Mouse (Mus musculus): Measurements from ENCODE around the gene Cpvl. TPM values are rescaled to one million over a fixed set of nuclear protein-coding genes. Genes with fewer than 3 reads are reported as not detected.

The Cpvl gene
- total and polyA plus RNA-seq, 3 experiments, result not detected

DNA sequence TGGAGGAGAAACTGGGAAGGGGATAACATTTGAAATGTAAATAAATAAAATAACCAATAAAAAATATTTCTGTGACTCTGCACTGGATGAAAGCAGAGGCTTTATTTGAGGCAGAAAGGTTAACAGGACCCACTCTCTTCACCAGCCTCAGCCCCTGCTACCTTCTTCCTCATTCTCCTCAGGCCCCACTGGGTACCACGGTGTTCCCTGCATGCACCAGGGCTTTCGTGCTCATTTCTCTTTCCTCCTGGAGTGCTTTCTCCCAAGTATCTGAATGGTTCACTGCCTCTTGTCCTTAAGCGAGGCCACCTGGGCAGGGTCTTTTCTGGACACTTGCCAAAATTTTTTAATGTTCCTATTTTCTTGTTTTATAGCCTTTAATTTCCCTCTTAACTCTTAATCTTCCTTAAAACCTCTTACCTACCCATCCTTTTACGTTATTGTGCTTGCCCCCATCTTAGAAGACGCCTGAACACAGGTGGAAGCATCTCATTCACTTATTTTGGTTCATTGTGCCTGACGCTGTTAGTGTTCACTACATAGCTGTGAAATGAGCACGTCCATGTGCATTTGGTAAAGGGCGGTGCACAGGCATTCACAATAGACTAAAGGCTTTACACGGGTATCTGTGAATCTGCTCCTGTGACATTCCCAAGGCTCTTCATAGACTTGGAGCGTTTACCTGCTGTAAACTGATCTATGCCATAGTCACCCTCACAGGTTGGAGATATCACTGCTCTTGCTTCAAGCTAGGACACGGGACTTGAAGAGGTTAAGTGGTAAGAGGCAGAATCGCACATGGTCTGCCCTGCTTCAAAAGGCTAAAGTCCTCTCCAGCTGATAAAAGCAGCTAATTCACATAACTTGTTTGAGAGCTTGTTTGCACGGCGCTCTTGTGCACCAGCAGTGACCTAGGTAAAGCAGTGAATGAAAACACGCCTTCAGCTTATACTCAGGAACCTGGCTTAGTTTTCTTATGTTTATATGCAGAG lies 41.0 kb downstream of the Cpvl start:
- no peak for DNase-seq

DNA sequence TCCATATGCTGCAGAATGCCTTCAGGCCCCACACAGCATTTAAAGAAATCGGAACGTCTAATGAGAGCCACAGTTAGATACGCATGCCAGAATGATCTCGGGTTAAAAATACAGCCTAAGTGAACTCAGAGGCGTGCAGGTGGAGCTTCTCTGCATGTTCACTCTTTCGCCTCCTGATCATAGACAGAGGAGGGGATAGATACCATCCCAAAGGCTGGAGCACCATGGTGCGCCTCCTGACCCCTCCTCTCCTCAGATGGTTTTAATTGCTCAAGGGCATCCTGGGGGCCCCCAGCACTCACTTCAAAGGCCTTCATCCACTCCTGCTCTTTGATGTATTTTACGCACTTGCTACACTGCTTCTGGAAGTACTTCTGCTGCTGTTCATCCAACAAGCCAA lies 46.9 kb downstream of the Cpvl start:
- DNase-seq, result no peak

DNA sequence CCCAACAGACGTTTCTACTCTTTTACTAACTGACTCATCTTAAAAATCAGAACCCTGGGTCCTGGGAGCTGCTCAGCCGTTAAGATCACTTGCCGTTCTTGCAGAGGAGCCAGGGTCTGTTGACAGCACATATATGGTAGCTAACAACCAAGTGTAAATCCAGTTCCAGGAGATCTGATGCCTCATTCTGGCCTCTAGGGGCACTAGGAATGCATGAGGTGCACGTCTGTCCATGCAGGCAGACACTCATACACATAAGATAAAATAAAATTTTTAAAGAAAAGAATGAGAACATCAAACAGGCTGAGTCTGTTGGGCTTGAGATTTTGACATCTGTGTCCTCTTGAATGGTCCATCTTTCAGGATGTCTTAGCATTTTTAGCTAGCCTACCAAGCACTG lies 48.6 kb downstream of the Cpvl start:
- DNase-seq, result no peak

DNA sequence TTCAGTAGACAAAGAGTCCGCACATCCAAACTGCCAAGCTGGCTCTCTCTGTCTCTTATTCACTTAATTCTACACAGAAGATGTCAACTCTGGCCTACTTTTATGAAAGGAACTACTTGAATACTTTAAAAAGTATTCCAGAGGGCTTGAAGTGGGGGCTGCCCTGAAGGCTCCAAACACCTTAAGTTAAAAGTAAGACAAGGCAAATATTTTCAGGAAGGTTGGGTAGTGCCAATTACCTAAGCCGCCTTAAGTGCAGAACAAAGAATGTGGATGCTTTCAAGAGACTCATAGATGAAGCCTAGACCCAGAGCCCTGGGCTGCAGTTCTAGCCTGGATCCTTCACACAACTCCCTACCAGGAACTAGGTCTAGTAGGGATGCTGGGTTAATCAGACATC lies 52.3 kb downstream of the Cpvl start:
- DNase-seq, result no peak

DNA sequence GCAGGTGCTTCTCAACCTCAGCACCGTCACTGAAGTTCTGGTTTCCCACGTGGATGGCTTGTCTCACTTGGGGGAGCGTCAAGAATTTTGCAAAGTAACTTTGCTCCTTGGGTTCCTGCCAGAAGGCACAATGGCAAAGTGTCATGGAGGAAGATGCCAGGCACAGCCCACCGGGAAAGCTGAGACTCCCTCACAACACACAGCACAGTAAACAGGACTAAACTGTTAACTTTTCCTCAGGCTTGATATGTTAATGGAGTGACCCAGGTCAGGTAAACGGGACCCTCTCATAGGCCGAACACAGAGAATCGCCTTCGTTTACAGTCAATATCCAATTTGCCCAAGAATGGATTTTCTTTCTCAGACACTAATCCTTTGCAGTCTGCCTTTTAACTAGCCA lies 53.3 kb downstream of the Cpvl start:
- DNase-seq, result no peak

DNA sequence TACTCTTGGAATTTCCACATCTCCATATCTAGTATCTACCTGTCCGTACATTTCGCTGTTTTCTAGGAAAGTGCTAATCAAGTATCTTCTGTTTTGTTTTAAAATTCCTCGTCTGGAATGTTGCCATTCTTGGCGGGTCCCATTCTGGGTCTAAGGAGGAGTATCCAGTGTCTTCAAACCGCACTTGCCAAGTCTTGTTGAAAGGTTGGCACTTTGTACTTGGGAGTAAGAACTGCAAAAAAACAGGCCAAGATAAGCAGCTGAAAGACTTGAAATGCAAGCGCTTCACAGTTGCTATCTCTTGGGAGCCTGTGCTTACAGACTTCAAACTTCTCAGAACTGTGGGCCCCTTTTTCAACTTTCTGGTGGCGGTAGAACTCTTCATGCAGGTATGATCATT lies 58.4 kb downstream of the Cpvl start:
- DNase-seq, result no peak

DNA sequence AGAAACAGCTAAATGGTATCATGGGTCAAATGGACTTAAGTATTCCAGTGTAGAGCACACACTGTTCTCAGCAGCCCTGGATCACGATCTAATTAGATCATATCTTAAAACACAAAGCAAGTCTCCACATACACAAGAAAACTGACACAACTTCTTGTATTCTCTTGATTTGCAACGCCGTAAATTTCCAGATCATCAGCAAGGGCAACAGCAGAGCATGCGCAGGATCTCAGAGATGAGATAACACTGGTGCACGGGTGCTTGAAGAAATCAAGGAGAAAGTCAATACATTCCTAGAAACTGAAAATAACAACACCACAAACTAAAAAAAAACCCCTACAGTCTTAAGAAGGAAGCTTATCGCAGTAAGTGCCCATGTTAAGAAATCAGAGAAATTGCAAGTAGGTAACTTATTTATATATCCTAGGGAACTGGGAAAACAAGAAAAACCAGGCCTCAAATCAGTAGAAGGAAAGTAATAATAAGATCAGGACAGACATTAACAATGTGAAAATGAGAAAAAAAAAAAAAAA lies 61.4 kb downstream of the Cpvl start:
- DNase-seq, result no peak

DNA sequence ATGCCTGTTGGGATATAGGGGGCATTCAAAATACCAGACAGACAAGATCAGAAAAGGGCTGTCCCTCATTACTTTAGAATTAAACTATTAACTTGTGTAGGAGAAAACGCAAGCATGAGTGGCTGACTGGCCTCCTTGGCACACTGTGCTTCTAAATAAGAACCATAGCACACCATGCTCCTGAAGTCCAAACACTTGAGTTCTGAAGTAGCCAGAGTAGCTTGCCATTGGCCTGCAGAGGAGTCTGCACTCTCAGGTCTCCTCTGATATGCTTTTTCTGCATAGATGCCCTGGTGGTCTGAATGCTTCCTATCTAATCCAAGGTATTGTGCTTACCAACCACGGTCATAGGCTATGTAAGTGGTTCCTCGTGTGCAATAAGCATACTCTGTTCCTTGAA lies 63.1 kb downstream of the Cpvl start:
- DNase-seq, result no peak

DNA sequence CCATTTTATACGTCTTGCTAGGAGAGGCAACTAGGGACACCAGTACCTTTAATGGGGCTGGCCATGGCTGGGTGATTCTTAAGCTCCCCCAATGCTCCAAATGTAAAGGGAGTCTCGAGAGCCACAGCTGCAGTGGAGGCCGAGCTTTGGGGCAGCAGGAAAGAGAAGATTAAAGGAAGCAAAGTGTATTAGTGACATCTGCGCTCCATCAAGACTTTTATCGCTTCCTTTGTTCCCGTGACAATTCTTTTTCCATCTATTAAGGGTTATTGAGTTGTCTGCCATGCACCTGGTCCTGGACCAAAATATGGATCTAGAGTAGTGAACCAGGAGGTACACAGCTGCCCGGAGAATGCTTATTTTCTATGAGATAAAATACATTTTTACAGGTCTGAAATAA lies 65.3 kb downstream of the Cpvl start:
- DNase-seq, result no peak

DNA sequence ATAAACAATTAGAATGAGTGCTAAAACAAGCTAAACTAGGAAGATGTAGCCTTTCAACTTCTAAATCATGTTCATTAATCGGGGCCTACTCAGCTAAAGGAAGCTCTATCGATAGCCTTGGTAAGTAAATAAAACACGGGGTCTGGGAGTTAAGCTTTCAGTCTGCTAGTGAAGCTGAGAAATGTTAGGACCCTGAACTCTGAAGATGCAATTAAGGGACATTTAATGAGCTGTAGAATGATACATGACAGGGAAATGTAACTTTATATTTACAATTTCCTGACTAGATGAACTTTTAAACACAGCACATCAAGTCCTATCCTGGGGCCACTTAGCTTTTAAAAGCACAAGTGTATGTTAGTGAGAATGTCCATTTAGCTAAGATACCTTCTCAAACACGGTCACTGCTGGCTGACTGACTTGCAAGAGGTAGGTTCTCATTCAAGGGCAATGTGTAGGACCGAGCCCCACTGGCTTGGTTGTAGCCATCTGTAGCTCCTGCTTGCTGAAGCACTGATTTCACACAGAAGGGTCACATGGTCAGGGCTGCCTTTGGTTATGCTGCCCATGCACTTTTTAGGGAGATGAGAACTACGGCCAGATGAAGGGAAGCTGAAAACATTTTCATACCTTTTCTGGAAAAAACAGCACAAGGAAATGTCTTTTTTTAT lies 66.2 kb downstream of the Cpvl start:
- DNase-seq, result no peak

DNA sequence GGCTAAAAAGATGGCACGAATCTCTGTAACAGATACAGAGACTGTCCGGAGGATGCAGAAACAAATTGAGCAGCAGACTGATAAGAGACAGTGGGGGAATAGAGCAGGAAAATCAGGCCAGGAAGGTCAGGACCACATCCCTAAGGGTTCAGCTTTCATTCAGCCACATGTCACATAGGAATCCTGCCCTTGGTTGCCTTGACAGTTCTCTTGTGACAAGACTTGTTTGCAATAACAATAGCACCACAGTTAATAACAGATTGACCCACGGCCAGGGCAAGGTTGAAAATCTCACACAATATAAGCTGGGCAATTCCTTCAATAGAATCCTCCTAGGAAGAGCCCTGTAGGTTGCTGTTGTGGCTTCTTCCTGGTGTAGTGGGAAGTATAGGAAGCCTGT lies 68.5 kb downstream of the Cpvl start:
- DNase-seq, result no peak

DNA sequence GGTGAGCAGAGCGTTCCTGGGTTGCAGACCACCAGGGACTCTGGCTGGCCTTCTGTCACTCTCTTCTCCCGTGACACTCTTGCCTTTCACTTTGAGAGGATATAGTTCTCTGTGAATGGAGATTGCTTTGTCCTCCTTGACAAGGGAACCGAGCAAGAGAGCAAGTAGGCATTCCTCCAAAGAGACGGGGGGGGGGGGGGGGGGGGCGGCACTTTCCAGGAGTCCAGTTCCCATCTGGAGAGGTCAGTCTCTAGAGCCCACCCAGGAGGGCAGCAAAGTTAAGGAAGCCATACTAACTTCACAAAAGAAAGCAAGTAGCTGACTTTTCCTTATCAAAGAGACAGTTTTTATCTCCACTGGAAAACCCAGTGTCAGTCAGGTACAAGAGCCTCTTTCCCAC lies 69.0 kb downstream of the Cpvl start:
- no peak for DNase-seq

DNA sequence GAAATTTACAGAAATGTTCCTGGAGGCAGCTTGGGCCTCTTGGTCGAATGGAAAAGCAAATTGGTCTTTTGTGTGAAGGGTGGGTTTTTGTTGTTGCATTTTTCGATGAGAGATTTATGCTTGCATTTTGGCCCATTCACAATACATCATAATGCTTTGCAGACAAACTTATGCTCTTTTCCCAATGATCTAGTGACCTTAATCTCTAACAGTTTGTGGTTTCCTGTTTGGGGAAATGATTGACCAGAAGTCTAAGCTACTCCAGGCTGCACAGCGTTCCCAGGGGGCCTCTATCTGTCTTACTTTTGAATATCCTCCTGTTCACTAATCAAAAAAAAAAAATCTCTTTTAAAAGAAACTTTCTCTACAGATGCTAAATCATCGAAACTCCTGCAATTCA lies 71.6 kb downstream of the Cpvl start:
- DNase-seq, result no peak

DNA sequence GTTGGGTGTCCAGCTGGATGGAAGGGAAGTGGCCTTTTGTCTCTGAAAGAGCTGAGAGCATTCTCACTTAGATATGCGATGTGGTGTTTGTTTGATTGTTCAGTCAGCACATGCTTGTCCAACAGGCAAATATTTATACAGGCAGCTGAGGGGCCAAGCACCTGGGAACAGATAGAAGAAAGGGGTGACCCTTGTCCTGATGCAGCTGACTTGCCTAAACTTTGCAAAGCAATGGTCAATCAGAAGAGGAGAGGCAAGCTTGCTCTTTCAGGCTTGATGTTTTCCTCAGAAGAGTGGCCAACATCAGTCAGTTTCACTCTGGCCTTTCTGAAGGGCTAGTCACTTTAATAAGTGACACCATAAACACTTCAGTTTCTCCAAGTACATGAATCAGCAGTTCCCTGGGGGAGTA lies 72.4 kb downstream of the Cpvl start:
- no peak for DNase-seq

DNA sequence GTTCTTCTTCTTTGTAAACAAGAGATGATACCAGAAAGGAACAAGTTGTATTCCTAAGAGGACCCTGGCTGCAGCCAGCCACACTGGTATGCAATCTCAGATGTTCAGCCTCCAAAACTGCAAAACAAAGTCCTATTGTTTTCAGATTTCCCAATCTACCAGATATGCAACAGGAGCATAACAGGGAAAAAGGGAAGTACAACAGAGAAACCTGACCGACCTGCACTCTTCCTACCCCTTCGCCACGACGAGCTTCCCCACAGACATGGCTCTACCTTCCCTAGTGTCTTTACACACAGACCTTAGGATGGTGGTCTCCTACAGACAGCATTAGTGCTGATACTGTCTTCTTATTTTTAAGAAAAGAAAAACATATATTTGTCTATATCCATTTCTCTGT lies 72.9 kb downstream of the Cpvl start:
- no peak for DNase-seq

DNA sequence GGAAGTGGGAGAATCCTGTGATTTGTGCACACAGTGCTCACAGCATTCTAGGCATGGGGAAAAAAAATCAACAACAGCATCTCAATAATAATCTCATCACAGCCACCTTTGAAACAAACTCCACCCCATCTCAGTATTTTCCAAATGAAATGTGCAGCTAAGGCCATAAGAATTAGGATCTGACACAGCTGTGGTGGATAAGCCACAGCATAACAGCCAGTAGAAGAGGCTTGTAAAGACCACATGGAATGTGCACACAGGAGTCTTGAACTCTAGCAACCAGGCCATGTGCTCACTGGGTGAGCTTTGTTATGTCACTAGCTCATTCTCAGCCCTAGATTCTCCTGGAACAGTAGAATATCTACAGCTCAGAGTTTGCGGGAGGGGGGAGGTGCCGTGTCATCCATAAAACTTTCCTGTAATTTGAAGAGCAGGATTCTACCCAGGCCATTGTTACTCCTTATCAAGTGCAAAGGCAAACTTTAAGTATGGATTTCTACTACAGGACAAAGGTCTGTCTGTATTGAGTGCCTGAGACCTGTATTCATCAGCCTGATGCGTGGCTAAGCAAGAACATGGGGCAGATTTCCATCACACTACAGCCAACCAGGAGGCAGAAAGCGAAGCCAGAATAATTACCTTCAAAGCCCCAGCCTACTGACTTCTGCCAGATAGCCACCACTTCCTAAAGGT lies 73.6 kb downstream of the Cpvl start:
- DNase-seq, result no peak

DNA sequence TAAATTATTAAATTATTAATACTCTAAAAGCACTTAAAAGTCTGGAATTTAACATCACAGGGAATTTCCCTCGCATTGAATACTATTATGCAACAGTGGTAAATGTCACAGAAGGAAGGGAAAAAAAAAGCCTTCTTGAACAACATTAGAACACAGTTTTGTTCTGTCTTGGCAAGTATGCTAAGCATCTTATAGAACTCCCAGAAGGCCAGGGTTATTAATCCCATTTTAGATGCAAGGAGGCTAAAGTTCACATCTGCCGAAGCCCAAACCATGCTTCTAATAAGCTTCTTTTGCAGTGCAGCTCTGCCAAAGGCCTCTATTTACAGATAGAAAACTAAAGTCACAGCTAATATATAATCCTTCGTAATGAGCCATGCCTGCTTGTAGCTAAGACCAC lies 74.3 kb downstream of the Cpvl start:
- no peak for DNase-seq

DNA sequence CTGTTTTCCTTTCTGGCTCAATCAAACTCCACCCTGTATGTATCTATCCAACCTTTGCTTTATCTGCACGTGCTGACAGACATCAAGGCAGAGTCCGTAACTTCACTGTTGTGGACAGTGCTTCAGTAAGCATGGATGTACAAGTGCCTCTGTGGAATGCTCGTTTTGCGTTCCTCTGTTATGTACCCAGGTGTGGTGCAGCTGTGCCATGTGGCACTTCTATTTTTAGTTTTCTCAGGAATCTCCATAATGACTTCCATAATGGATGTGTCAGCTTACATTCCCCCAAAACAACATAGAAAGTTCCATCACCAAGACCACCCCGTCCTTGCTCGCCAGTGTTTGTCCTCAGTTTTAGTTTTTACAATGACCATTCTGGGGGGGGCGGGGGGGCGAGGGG lies 76.7 kb downstream of the Cpvl start:
- no peak for DNase-seq

DNA sequence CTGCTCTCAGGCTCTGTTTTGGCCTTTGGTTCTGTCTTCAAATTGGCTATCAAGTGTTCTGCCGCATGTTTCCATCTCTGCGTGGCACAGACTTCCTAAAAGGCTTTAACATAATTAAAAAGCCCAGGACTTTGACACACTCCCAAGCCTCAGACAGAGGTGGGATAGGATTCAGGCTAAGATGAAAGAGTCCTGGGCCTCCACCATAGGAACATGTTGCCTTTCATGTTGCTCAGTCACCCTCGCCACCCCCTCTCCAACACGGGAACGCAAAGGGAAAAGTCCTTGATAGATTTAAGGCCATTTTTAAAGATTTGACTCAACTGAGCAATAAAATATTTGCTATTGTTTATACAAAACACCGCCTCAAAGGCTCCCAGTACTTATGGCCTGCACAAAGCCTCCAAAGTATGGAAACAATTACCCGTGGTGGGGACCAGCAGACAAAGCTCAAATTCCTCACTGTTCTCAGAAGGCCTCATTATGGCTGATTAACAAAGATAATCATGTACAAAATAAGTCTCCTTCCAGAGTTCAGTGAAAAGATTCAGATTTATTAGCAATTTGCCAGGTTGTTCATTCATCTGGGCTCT lies 80.5 kb downstream of the Cpvl start:
- no peak for DNase-seq

DNA sequence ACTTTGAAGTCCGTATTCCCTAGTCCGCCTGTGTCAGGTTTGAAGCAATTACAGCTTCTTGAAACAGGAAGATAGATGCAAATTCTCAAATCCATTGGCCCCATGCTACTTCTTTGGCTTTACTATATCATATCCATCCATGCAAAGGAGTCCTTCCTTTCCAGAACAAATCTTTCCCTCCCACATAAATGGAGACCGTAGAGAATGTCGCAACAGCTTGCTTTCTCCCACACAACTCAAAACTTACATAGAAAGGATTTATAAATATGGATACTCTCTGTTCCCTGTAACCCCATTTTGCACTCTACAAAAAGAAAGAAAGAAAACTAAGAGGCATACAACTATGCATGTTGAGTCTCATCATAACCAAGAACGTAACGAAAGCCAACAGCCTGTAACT lies 81.3 kb downstream of the Cpvl start:
- DNase-seq, result no peak

DNA sequence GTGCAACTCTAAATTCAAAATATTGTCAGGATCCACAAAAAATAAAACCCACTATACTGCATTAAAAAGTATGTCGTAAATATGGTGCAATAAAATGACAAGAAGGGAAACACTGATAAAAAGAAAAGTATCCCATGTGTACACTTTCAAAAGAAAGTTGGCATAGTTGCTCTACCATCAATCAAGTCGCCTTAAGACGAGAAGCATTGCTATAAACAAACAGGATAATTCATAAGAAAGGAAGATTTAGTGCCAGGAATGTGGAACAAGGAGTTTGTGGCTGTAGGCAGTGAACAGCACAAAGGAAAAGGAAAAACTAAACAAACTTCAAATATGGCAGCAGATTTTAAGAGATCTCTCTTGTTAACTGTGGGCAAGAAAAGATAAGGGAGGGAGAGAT lies 84.7 kb downstream of the Cpvl start:
- no peak for DNase-seq

DNA sequence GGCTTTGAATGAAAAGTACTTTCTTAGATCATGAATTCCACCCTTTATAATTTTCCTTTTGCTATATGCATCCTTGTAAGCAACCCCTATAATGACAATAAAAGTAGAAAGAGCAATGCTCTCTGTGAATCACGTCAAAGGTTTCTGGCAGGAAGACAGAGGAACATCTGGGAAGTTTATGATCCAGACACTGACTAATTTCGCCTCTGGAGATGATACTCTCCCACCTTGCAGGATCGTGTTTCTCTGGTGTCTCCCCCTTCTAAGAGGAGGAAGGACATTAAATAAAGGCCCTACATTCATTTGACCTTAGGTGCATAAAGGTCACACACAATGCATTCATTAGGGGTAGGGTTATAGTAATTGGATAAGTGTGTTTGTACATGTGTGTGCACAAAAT lies 87.4 kb downstream of the Cpvl start:
- no peak for DNase-seq

All from adrenal gland, adult 2 months (tissue).